In genomic region chr11:62606299-62607169, GRCm38 (mm10) we compare ENCODE assay signal across 9 mouse cellular contexts. TPM values are rescaled to one million over a fixed set of nuclear protein-coding genes. Genes with fewer than 3 reads are reported as not detected.
DNase-seq lines count a peak whose midpoint lies in the region; ATAC-seq and TF ChIP-seq lines count a peak whose summit lies in the region.
"Had no signal": no experiment of that assay in that cellular context is flagged by ENCODE, and none has a peak within 500 bp of the region (broad histone marks: within the 10 kb centered on the region; RNA-seq: fewer than 3 reads in every experiment).

No protein-coding gene starts in this region.

- ATAC-seq in heart, embryonic 11.5 days (replicated peaks; ENCODE audit: insufficient number of reproducible peaks, low FRiP score, low TSS enrichment) = no peak
- ATAC-seq: Patski had no signal

- H3K27me3 ChIP-seq in heart, embryonic 11.5 days (ENCODE audit: control insufficient read depth, insufficient read depth, low read length) = no peaks in the 10 kb centered on the region
- no peaks in the 10 kb centered on the region for H3K27me3 ChIP-seq in myocyte (ENCODE audit: control insufficient read depth, insufficient read depth, insufficient read length)
- H3K27me3 ChIP-seq: Patski had no signal

- no peak overlapping the region for H3K9ac ChIP-seq in heart, embryonic 11.5 days (ENCODE audit: low read depth, low read length)

- H3K36me3 ChIP-seq in heart, embryonic 11.5 days (ENCODE audit: control insufficient read depth, insufficient read depth, low read length) = peaks cover 29% of the 10 kb centered on the region
- peaks cover 42% of the 10 kb centered on the region for H3K36me3 ChIP-seq in myocyte (ENCODE audit: control insufficient read depth, insufficient read depth)

- H3ac ChIP-seq in myocyte (ENCODE audit: control insufficient read depth, insufficient read length) = no peak overlapping the region

- no peak for DNase-seq in heart, adult 8-10 months (ENCODE audit: low spot score)
- DNase-seq in c-Kit-positive CD71-positive TER-119-negative erythroid progenitor cells, embryonic 14.5 days (ENCODE audit: low read depth) = peak; percentile 41
- peak; percentile 33 for DNase-seq in induced T-regulatory cell, adult 2 months (ENCODE audit: low read depth)
- DNase-seq in kidney, postnatal 14 days = no peak
- no peak for DNase-seq in left cerebral cortex, postnatal 36 days (ENCODE audit: low spot score in 2 of 2)
- DNase-seq in gastrocnemius, postnatal 14 days = no peak

- intact Hi-C loops in left cerebral cortex, postnatal 36 days (cut with DNase I) = no loop called here
- intact Hi-C loops in gastrocnemius, postnatal 14 days (cut with DNase I; ENCODE audit: low total_unique reads) = no loop called here

- no peaks in the 10 kb centered on the region for H3K9me3 ChIP-seq in heart, embryonic 11.5 days (replicated peaks; ENCODE audit: control insufficient read depth, low read length)

- TF ChIP-seq POLR2A in myocyte (IDR thresholded peaks at IDR 0.05; ENCODE audit: insufficient read length, low read depth) = peak; percentile 32

- WGBS in heart, embryonic 11.5 days (ENCODE audit: insufficient replicate concordance) = 66% methylated on average over 10 of the region's 10 CpGs

- no peak overlapping the region for H3K4me3 ChIP-seq in heart, embryonic 11.5 days (ENCODE audit: low read depth, low read length)
- H3K4me3 ChIP-seq in myocyte = no peak overlapping the region

- H3K27ac ChIP-seq in heart, embryonic 11.5 days (ENCODE audit: low read depth, low read length) = 0 out of 2 replicates have a peak overlapping the region, but pooled peaks have one; percentile 10

- peaks cover 14% of the 10 kb centered on the region for H3K4me1 ChIP-seq in heart, embryonic 11.5 days (ENCODE audit: control insufficient read depth, insufficient read depth, low read length)

- H3K79me2 ChIP-seq in myocyte (ENCODE audit: control insufficient read depth, insufficient read depth) = peaks cover 25% of the 10 kb centered on the region

- no peak overlapping the region for H3K4me2 ChIP-seq in heart, embryonic 11.5 days
- H3K4me2 ChIP-seq in myocyte (ENCODE audit: low read depth) = no peak overlapping the region

TF ChIP-seq in myocyte, 11 proteins besides CTCF, POLR2A, EP300 and RAD21:
- no peak for TF ChIP-seq SRF (IDR thresholded peaks at IDR 0.05; ENCODE audit: control insufficient read depth, insufficient read length, low read depth)
- peak in 2 of 3 experiments; percentile 35 to 53 for TF ChIP-seq MYOD1 (IDR thresholded peaks at IDR 0.05; ENCODE audit: control insufficient read depth in 1 of 3, insufficient read length in 2 of 3, low read depth in 2 of 3)
- no peak for TF ChIP-seq MAX (IDR thresholded peaks at IDR 0.05; ENCODE audit: low read depth)
- TF ChIP-seq USF1 (IDR thresholded peaks at IDR 0.05; ENCODE audit: low read depth) = no peak
- TF ChIP-seq CEBPB (IDR thresholded peaks at IDR 0.05; ENCODE audit: insufficient read depth, poor library complexity, severe bottlenecking) = no peak
- TF ChIP-seq E2F4 (IDR thresholded peaks at IDR 0.05; ENCODE audit: insufficient read depth) = no peak
- TF ChIP-seq REST (IDR thresholded peaks at IDR 0.05; ENCODE audit: insufficient read depth, insufficient read length) = no peak
- TF ChIP-seq MYOG (IDR thresholded peaks at IDR 0.05; ENCODE audit: control insufficient read depth in 1 of 3, insufficient read depth in 1 of 3, insufficient read length in 2 of 3, low read depth in 2 of 3) = peak in 1 of 3 experiments; percentile 28
- TF ChIP-seq POLR2AphosphoS2 (IDR thresholded peaks at IDR 0.05; ENCODE audit: insufficient read length, low read depth) = peak; percentile 87
- no peak for TF ChIP-seq TCF12 (IDR thresholded peaks at IDR 0.05; ENCODE audit: insufficient read depth, poor library complexity, severe bottlenecking)
- TF ChIP-seq TCF3 (IDR thresholded peaks at IDR 0.05; ENCODE audit: insufficient read length, low read depth) = no peak
TF ChIP-seq in myocyte: peak in this region for 3.

RNA-seq across cellular contexts. Expression of gene Trpv2, which starts 32.2 kb away (rescaled TPM):
- polyA plus RNA-seq in heart, embryonic 11.5 days (2014; fragmentation: Nextera tagmentation; extraction: Ambion mirVana) = 4.1 and 4.4 TPM in 2 replicates
- total RNA-seq in heart, adult 8-10 months (2022) = 1 to 10 TPM; 1.6 to 4.1 (median 1.8) TPM
- 5.4 TPM for polyA plus RNA-seq in myocyte (2012; fragmentation: generic; extraction: Trizol)
- 10 to 100 TPM; 17.5 to 19.2 TPM for total RNA-seq in left cerebral cortex, postnatal 36 days (2021)
- 1 to 10 TPM; 1.7 to 2.4 TPM for total RNA-seq in gastrocnemius, postnatal 14 days (2021)

RNA-seq across cellular contexts. Expression of gene Lrrc75a, which starts 41.8 kb away (rescaled TPM):
- polyA plus RNA-seq in heart, embryonic 11.5 days (2014; fragmentation: Nextera tagmentation; extraction: Ambion mirVana) = 14.3 and 16.2 TPM in 2 replicates
- 1 to 10 TPM; 3.1 to 4.5 (median 3.7) TPM for total RNA-seq in heart, adult 8-10 months (2022)
- polyA plus RNA-seq in myocyte (2012; fragmentation: generic; extraction: Trizol) = 19.5 TPM
- total RNA-seq in left cerebral cortex, postnatal 36 days (2021) = 10 to 100 TPM; 18.7 to 21.8 TPM
- 1 to 10 TPM; 7.2 to 8.8 TPM for total RNA-seq in gastrocnemius, postnatal 14 days (2021)

RNA-seq across cellular contexts. Expression of gene Mmgt2, which starts 41.9 kb away (rescaled TPM):
- polyA plus RNA-seq in heart, embryonic 11.5 days (2014; fragmentation: Nextera tagmentation; extraction: Ambion mirVana) = 45.0 and 47.6 TPM in 2 replicates
- total RNA-seq in heart, adult 8-10 months (2022) = 1 to 10 TPM; 5.1 to 5.9 (median 5.7) TPM
- polyA plus RNA-seq in myocyte (2012; fragmentation: generic; extraction: Trizol) = 29.2 TPM
- 10 to 100 TPM; 20.2 to 27.0 TPM for total RNA-seq in left cerebral cortex, postnatal 36 days (2021)
- total RNA-seq in gastrocnemius, postnatal 14 days (2021) = 1 to 10 TPM; 5.5 to 7.8 TPM

RNA-seq across cellular contexts. Expression of gene Ubb, which starts 55.6 kb away (rescaled TPM):
- 2,677 and 2,901 TPM in 2 replicates for polyA plus RNA-seq in heart, embryonic 11.5 days (2014; fragmentation: Nextera tagmentation; extraction: Ambion mirVana)
- 100 to 1,000 TPM; 692 to 761 (median 719) TPM for total RNA-seq in heart, adult 8-10 months (2022)
- polyA plus RNA-seq in myocyte (2012; fragmentation: generic; extraction: Trizol) = 2,028 TPM
- 1,000 to 10,000 TPM; 1,698 to 1,876 TPM for total RNA-seq in left cerebral cortex, postnatal 36 days (2021)
- 1,000 to 10,000 TPM; 1,001 to 1,005 TPM for total RNA-seq in gastrocnemius, postnatal 14 days (2021)

Comparison
In these comparisons a context has a peak if more than half of its experiments do, and no peak if none do; other contexts are left out.
1. DNase-seq: peak in c-Kit-positive CD71-positive TER-119-negative erythroid progenitor cells, embryonic 14.5 days (single experiment) and induced T-regulatory cell, adult 2 months (single experiment); none in heart, adult 8-10 months (single experiment), kidney, postnatal 14 days (single experiment), left cerebral cortex, postnatal 36 days (0 of 2) and gastrocnemius, postnatal 14 days (single experiment).